Mouse (Mus musculus) cerebellum, adult 18-20 months (tissue): ENCODE results near the gene Ascc2.
"Not testable (repeated sequence)": the region's sequence is repeated elsewhere in the genome, so short reads cannot be mapped to it uniquely, and the experiment has no call there.

Source experiments
- DNase-seq, 2 experiments: peaks; one replicate each; pipeline ENCODE4 v3.0.0; 2021

Ascc2 gene

DNA sequence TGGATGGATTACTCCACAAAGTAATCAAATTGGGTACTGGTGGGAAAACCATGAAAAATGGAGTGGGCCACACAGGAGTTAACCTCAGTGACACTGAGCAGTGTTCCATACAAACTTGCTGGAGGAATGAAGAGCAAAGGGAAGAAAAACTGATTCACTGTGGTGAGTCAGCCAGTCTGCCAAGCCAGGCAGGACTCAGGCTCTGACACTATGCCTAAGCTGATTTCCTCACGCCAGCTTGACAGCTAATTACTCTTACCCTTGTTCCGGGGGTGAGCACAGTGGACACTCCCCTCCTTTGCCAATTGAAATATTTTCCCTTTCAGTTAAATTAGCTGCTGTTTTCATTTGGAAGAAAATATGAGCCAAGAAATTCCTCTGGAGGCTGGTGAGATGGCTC, 4.1 kb upstream of the Ascc2 start:
- no peak for DNase-seq

GRCm38 (mm10) chr11:4634395-4634794, 3.2 kb upstream of the Ascc2 start:
- no peak for DNase-seq

DNA sequence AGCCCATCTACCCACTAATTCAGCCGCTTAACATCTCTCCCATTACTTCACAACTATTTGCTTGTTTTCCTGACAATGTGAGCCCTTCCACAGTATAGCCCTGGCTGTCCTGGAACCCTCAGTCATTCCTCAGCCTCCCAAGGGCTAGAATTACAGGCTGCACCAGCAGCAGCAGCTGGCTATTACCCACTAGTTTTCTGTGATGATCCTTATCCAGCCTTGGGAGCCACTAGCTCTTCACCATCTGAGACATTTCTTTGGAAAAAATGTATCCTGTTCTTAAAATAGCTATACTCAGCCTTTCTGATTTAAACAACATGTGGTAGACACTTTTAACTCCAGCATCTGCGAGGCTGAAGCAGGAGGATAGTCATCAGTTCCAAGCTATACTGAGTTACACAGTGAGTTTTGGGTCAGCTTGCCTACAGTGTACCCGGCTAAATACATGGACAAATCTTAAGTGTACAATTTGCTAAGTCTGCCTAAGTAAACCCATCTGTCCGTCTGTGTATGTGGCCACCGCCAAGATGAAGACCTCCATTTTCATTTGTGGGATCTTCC, 685 bp upstream of the Ascc2 start:
- DNase-seq = no peak

- DNase-seq = no peak
These were observed 714 bp downstream of the Ascc2 start for GRCm38 (mm10) chr11:4638261-4638660.

- DNase-seq = no peak
These were observed 3.6 kb downstream of the Ascc2 start for GRCm38 (mm10) chr11:4641185-4641584.

GRCm38 (mm10) chr11:4643722-4644121, 6.2 kb downstream of the Ascc2 start:
- DNase-seq = no peak

GRCm38 (mm10) chr11:4645180-4645579, 7.6 kb downstream of the Ascc2 start:
- not testable (repeated sequence) for DNase-seq

- no peak for DNase-seq
These were observed 8.9 kb downstream of the Ascc2 start for GRCm38 (mm10) chr11:4646409-4646808.

DNA sequence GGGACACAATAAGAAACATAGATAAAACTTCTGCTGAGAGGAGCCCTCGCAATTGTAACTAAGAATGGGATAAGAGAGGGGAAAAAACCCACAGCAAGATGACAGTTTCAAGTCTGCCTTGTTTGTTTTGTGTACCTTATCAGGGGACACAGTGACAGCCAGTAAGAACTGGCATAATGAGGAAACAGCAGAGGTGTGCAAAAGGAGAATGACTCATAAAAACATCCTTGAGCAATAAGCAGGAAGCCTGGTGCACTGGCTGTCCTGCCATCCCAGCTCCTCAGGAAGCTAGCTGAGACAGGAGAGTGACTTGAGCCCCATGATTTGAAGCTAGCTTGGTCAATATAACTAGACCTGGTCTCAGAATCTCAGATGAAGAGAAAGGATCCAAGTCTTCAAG, 22.3 kb downstream of the Ascc2 start:
- DNase-seq = no peak

- no peak for DNase-seq
These were observed 22.9 kb downstream of the Ascc2 start for GRCm38 (mm10) chr11:4660309-4661025.

DNA sequence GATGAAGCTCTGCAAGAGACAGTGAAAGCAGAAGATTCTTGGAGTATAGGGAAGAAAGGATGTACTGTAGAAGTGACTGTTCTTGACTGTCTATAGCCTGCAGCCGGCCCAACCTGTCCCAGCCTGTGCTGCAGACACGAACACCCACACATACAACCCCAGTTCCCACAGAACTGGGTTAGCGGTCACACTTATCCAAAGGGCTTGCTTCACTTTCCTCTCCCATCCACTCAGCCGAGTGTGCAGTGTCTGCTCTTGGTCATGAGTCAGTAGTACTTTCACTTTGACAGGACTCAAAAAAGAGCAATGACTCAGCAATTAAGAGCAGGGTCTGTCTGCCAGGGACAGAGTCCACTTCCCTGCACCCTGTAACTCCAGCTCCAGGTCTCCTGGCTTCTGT, 23.8 kb downstream of the Ascc2 start:
- no peak for DNase-seq

DNA sequence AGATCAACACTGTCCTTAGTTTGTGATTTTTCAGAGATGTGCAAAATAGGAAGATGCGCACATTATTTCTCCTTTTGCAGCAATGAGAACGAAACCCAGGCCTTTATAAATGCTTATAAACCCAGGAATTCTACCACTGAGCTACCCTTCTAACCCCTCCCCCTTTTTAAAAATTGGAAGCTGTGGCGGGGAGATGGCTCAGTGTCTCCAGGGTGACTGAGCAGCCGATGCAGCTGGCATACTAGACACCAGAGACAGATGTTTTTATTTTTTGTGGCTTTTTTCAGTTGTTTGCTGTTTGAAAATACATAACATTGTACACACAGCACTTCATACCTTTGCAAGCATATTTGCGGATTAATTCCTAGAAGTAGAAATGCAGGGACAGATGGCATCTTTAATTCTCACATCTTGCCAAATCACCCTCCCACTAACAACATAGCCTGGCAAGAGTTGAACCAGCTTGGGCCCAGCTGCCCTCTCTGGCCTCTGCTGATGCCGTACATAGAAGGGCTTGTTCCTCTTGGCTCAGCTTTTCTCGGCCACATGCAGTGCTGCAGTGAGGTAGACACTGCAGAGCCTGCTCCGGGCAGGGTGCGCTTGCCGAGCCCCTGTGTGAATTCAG, 24.4 kb downstream of the Ascc2 start:
- peak; percentile 57 to 64 for DNase-seq

GRCm38 (mm10) chr11:4662496-4662878, 24.9 kb downstream of the Ascc2 start:
- DNase-seq = no peak

DNA sequence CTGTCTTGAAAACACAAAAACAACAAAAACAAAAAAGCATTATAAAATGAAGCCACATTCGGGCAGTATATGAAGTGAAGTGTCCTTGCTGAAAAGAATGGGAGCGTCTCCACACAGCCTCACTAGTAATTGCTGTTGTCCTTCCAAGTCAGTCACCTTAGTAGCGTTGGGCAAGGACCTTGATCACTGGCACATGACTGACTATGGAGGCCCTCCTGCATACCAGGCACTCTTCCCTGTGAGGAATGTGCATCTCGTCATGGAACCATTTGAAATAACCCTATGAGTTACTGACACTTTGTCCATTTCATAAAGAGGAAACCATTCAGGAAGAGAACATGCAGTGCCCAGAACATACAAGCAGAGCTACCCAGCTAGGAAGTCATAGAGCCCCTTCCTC, 34.2 kb downstream of the Ascc2 start:
- DNase-seq = no peak

GRCm38 (mm10) chr11:4674593-4674992, 37.0 kb downstream of the Ascc2 start:
- DNase-seq = no peak

GRCm38 (mm10) chr11:4675126-4675562, 37.6 kb downstream of the Ascc2 start:
- DNase-seq = no peak

- DNase-seq = no peak
These were observed 38.1 kb downstream of the Ascc2 start for GRCm38 (mm10) chr11:4675693-4676092.

- DNase-seq = no peak
These were observed 39.8 kb downstream of the Ascc2 start for GRCm38 (mm10) chr11:4677250-4677872.

GRCm38 (mm10) chr11:4678700-4679440, 41.3 kb downstream of the Ascc2 start:
- no peak for DNase-seq

- DNase-seq = no peak
These were observed 41.9 kb downstream of the Ascc2 start for GRCm38 (mm10) chr11:4679441-4679832.

DNA sequence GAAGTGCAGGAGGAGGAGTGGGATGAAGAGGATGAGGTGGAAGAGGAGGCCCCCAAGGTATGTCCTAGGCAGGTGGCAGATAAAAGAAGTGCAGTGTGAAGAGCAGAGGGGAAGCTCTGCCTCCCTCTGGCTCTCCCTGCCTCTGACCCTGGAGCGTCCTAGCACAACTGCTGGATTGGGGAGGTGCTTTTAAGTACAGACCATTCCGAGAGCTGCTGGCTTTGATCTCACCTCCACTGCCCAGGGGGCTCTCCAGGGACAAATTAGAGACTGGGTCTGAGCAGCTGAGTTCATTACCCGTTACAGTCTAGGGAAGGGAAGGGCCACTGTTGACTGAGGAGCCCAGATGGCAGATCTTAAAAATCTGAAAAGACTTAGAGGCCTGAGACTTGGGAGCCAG, 42.6 kb downstream of the Ascc2 start:
- DNase-seq = no peak

GRCm38 (mm10) chr11:4683516-4683915, 46.0 kb downstream of the Ascc2 start:
- no peak for DNase-seq

DNA sequence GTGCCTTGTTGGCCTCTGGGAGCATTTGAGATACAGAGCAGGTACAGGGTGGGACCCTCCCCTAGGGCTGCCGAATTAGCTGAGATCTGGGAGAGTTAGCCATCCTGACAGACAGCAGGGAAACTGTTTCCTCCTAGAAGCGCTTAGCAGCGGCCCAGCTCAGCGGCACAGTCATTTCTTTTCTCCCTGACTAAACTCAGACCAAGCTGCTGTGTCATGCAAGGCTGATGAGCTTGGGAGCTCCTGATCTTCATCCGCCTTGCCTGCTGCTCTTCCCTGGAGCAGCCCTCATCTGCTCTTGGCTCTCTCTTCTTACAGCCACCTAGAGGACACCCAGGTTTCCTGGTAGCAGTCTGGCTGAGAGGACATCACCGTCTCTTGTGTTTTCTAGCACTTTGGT, 46.6 kb downstream of the Ascc2 start:
- no peak for DNase-seq
